Mouse (Mus musculus) brain, embryonic 14.5 days (tissue): Measurements from ENCODE around the gene Sh3pxd2a.

Experiments used
- CTCF ChIP-seq: fragments of 200-500 bp; IDR thresholded peaks from 2 replicates; pipeline ENCODE4 v1.5.1; 2012; ENCODE audit warnings: inconsistent platforms, mild to moderate bottlenecking, moderate library complexity, borderline replicate concordance; ENCODE audit not compliant: insufficient read depth, insufficient read length; ENCODE audit errors: extremely low read depth
- POLR2A ChIP-seq: fragments of 200-500 bp; IDR thresholded peaks from 2 replicates; pipeline ENCODE4 v1.6.1; 2012; ENCODE audit warnings: mild to moderate bottlenecking, inconsistent platforms, borderline replicate concordance; ENCODE audit not compliant: poor library complexity, insufficient read depth, insufficient read length, severe bottlenecking; ENCODE audit errors: extremely low read depth

- TF ChIP-seq CTCF (no peak), POLR2A (no peak)
These were observed 146.9 kb downstream of the Sh3pxd2a start for GRCm38 (mm10) chr19:47317063-47317938.
